Mouse (Mus musculus): ENCODE results near the gene Erp29.

The Erp29 gene

GRCm38 (mm10) chr5:121386120-121386909, 66.0 kb downstream of the Erp29 start:
- peak; percentile 50 for DNase-seq

GRCm38 (mm10) chr5:121385461-121386119, 66.7 kb downstream of the Erp29 start, which contains the start of gene Trafd1:
Gene Trafd1 (minus strand): TSS chr5:121385632.
- peak; percentile 97 for DNase-seq

GRCm38 (mm10) chr5:121384757-121385460, 67.4 kb downstream of the Erp29 start:
- DNase-seq = peak; percentile 63

GRCm38 (mm10) chr5:121383857-121384756, 68.2 kb downstream of the Erp29 start:
- DNase-seq = peak; percentile 59

GRCm38 (mm10) chr5:121380692-121381091, 71.6 kb downstream of the Erp29 start:
- peak; percentile 11 for DNase-seq

- peak; percentile 11 for DNase-seq
Observed at GRCm38 (mm10) chr5:121378678-121379256, 73.5 kb downstream of the Erp29 start.

All from lung, postnatal 36 days (tissue).